23 mouse cellular contexts compared by ENCODE assay signal in the genomic region with DNA sequence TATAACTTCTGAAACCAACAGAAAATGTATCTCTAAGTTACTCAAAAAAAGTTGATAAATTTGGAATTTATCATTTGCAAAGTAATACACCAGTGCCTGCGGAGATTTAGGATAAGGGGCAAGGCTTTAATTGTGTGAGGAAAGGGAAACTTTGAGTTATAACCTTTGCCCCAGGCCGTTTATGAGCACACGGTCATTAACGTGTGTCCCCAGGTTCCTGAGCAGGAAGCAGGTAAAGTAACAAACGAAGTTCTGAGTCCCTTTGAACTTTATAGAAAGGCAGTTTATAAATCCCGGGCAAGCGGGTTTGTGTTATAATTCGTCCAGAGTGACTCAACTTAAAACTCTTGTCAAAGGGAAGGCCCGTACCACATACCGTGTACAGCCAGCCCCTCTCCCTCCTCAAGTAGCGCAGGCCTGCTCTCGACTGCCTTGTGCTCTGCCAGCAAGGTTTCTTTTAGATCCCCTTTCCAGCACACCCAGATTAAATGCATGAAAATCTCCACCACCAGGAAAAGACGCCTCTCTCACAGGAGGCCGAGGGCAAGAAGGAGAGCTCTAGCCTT.
DNase-seq lines count a peak whose midpoint lies in the region; ATAC-seq and TF ChIP-seq lines count a peak whose summit lies in the region.
"Had no signal": no experiment of that assay in that cellular context is flagged by ENCODE, and none has a peak within 500 bp of the region (broad histone marks: within the 10 kb centered on the region; RNA-seq: fewer than 3 reads in every experiment).

No protein-coding gene starts in this region.

- H3K27ac ChIP-seq in embryonic facial prominence, embryonic 10.5 days (replicated peaks), result peak overlapping the region; percentile 40; the same call in 1 of the 2 replicates
- H3K27ac ChIP-seq in intestine, embryonic 16.5 days (ENCODE audit: low read length), result peak overlapping the region; percentile 60
- peak overlapping the region; percentile 59; the same call in 1 of the 2 replicates for H3K27ac ChIP-seq in limb, embryonic 13.5 days
- H3K27ac ChIP-seq: forebrain, embryonic 10.5 days; heart, embryonic 15.5 days; hindbrain, postnatal 0 days; macrophage; midbrain, embryonic 15.5 days; neural tube, embryonic 12.5 days; stomach, embryonic 15.5 days had no signal

- TF ChIP-seq POLR2A in brain, embryonic 14.5 days (IDR thresholded peaks at IDR 0.05; ENCODE audit: borderline replicate concordance, extremely low read depth, insufficient read depth, insufficient read length, poor library complexity, severe bottlenecking), result no peak

- TF ChIP-seq CTCF in brain, embryonic 14.5 days (IDR thresholded peaks at IDR 0.05; ENCODE audit: borderline replicate concordance, extremely low read depth, insufficient read depth, insufficient read length), result no peak

- ATAC-seq in intestine, embryonic 16.5 days, result peak; percentile 88
- ATAC-seq in limb, embryonic 13.5 days (ENCODE audit: low FRiP score, low read depth), result peak; percentile 49; the same call in 1 of the 2 replicates
- ATAC-seq: forebrain, embryonic 16.5 days; hindbrain, postnatal 0 days; midbrain, embryonic 15.5 days had no signal

- no peak overlapping the region for H3K9ac ChIP-seq in intestine, embryonic 16.5 days (ENCODE audit: low read depth, low read length)
- no peak overlapping the region for H3K9ac ChIP-seq in limb, embryonic 13.5 days
- H3K9ac ChIP-seq: heart, embryonic 15.5 days; midbrain, embryonic 15.5 days; neural tube, embryonic 12.5 days; stomach, embryonic 15.5 days had no signal

- peak; percentile 12 for DNase-seq in brain, embryonic 14.5 days (ENCODE audit: low read depth)
- DNase-seq in embryonic facial prominence, embryonic 10.5 days (ENCODE audit: low spot score), result no peak
- DNase-seq in layer of hippocampus, adult 9-10 months (ENCODE audit: low spot score), result no peak
- DNase-seq in cerebellum, postnatal 36 days, result no peak
- DNase-seq in lung, postnatal 36 days, result no peak
- DNase-seq: adrenal gland, adult 8-10 months; cerebellum, adult 8-10 months; gastrocnemius, postnatal 25 days; kidney, adult 18-20 months; layer of hippocampus, postnatal 36 days; retina, postnatal 1 day; right cerebral cortex, postnatal 25 days; thymus, postnatal 25 days had no signal

- H3K36me3 ChIP-seq in embryonic facial prominence, embryonic 10.5 days (replicated peaks), result no peaks in the 10 kb centered on the region
- H3K36me3 ChIP-seq in intestine, embryonic 16.5 days (ENCODE audit: control insufficient read depth, insufficient read depth, low read length), result no peaks in the 10 kb centered on the region
- no peaks in the 10 kb centered on the region for H3K36me3 ChIP-seq in limb, embryonic 13.5 days
- H3K36me3 ChIP-seq: forebrain, embryonic 10.5 days; heart, embryonic 15.5 days; midbrain, embryonic 15.5 days; neural tube, embryonic 12.5 days; stomach, embryonic 15.5 days had no signal

- no peaks in the 10 kb centered on the region for H3K9me3 ChIP-seq in embryonic facial prominence, embryonic 10.5 days
- no peaks in the 10 kb centered on the region for H3K9me3 ChIP-seq in intestine, embryonic 16.5 days (ENCODE audit: control insufficient read depth, low read length)
- no peaks in the 10 kb centered on the region for H3K9me3 ChIP-seq in limb, embryonic 13.5 days
- H3K9me3 ChIP-seq: forebrain, embryonic 10.5 days; heart, embryonic 15.5 days; midbrain, embryonic 15.5 days; neural tube, embryonic 12.5 days; stomach, embryonic 15.5 days had no signal

- no peak overlapping the region for H3K4me2 ChIP-seq in intestine, embryonic 16.5 days (ENCODE audit: low read depth, low read length)
- no peak overlapping the region for H3K4me2 ChIP-seq in limb, embryonic 13.5 days (replicated peaks)
- H3K4me2 ChIP-seq: heart, embryonic 15.5 days; midbrain, embryonic 15.5 days; neural tube, embryonic 12.5 days; stomach, embryonic 15.5 days had no signal

- H3K27me3 ChIP-seq in embryonic facial prominence, embryonic 10.5 days (replicated peaks; ENCODE audit: low read depth, poor library complexity, severe bottlenecking), result no peaks in the 10 kb centered on the region
- H3K27me3 ChIP-seq in intestine, embryonic 16.5 days (replicated peaks; ENCODE audit: control insufficient read depth, insufficient read depth, low read length), result no peaks in the 10 kb centered on the region
- H3K27me3 ChIP-seq in limb, embryonic 13.5 days, result no peaks in the 10 kb centered on the region
- H3K27me3 ChIP-seq: heart, embryonic 15.5 days; midbrain, embryonic 15.5 days; neural tube, embryonic 12.5 days; stomach, embryonic 15.5 days had no signal

- H3K4me3 ChIP-seq in embryonic facial prominence, embryonic 10.5 days, result no peak overlapping the region
- H3K4me3 ChIP-seq in intestine, embryonic 16.5 days (ENCODE audit: low read length), result no peak overlapping the region
- H3K4me3 ChIP-seq in limb, embryonic 13.5 days, result no peak overlapping the region
- H3K4me3 ChIP-seq: forebrain, embryonic 10.5 days; heart, embryonic 15.5 days; midbrain, embryonic 15.5 days; neural tube, embryonic 12.5 days; stomach, embryonic 15.5 days had no signal

- peaks cover 17% of the 10 kb centered on the region for H3K4me1 ChIP-seq in embryonic facial prominence, embryonic 10.5 days
- H3K4me1 ChIP-seq in intestine, embryonic 16.5 days (ENCODE audit: control insufficient read depth, insufficient read depth, low read length), result no peaks in the 10 kb centered on the region
- H3K4me1 ChIP-seq in limb, embryonic 13.5 days, result peaks cover 40% of the 10 kb centered on the region
- H3K4me1 ChIP-seq: midbrain, embryonic 15.5 days; neural tube, embryonic 12.5 days; stomach, embryonic 15.5 days had no signal

- WGBS in embryonic facial prominence, embryonic 10.5 days, result 60% methylated on average over 14 of the region's 14 CpGs
- 47% methylated on average over 14 of the region's 14 CpGs for WGBS in intestine, embryonic 16.5 days
- 9% methylated on average over 14 of the region's 14 CpGs for WGBS in limb, embryonic 13.5 days
